Mouse (Mus musculus) olfactory bulb, adult 2 months (tissue): ENCODE results near the gene Kirrel. TPM values are rescaled to one million over a fixed set of nuclear protein-coding genes. Genes with fewer than 3 reads are reported as not detected.

ENCODE experiments used
- H3K27ac ChIP-seq: fragments of 200-500 bp; 2 replicates; pipeline ENCODE4 v1.5.1; 2012; ENCODE audit warnings: low read depth, low read length; ENCODE audit not compliant: insufficient read depth
- H3K4me1 ChIP-seq: fragments of 200-500 bp; 2 replicates; pipeline ENCODE4 v1.6.1; 2012; ENCODE audit warnings: low read length; ENCODE audit not compliant: control insufficient read depth, insufficient read depth
- H3K4me3 ChIP-seq: fragments of 200-500 bp; 2 replicates; pipeline ENCODE4 v1.5.1; 2012; ENCODE audit warnings: mild to moderate bottlenecking, low read depth, low read length, moderate library complexity; ENCODE audit not compliant: insufficient read depth
- CTCF ChIP-seq: fragments of 200-500 bp; IDR thresholded peaks from 2 replicates; pipeline ENCODE4 v1.5.1; 2012; ENCODE audit warnings: low read depth, mild to moderate bottlenecking, low read length, moderate library complexity; ENCODE audit not compliant: insufficient read depth
- POLR2A ChIP-seq: fragments of 200-500 bp; IDR thresholded peaks from 2 replicates; pipeline ENCODE4 v1.6.1; 2012; ENCODE audit warnings: mild to moderate bottlenecking, low read depth, low read length, moderate library complexity; ENCODE audit not compliant: insufficient read depth
- WGBS: fragments of 180-500 bp; shearing (Covaris S2); methylation state at CpG from one replicate; pipeline ENCODE4 v1.1.7; 2018; 5-methylcytosine and 5-hydroxymethylcytosine counted together
- polyA plus RNA-seq: library from polyadenylated mRNA; stranded (reverse); fragments of >200 nt; gene quantifications from 2 replicates; pipeline ENCODE4 v1.2.4, GENCODE M21; 2012; ENCODE audit warnings: low replicate concordance; ENCODE audit not compliant: missing spikeins, insufficient read depth, insufficient read length

The Kirrel gene
- polyA plus RNA-seq, 1 experiment: not detected

DNA sequence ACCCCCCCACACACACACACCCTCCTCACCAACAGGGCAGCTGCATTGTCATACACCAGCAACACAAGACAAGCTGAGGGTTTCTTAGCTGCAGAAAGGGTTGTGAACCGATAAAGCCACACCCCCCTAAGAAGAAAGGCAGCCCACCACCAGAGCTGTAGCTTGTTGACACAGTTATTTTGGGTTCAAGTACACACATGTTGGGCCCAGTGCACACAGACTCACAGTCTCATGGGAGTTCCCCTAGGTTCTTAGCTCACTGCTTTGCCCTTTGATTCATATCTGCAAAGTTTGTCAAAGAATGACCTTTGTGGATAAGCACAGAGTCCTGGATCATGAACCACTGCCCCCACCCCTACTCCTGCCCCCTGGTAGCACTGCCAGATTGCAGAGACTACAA, 120.6 kb downstream of the Kirrel start:
- Histone ChIP-seq H3K27ac (no peak overlapping the region), H3K4me1 (no peaks in the 10 kb centered on the region), H3K4me3 (no peak overlapping the region)
- WGBS: 74% methylated on average over 1 of the region's 1 CpGs
- TF ChIP-seq POLR2A: no peak
- TF ChIP-seq CTCF: no peak

DNA sequence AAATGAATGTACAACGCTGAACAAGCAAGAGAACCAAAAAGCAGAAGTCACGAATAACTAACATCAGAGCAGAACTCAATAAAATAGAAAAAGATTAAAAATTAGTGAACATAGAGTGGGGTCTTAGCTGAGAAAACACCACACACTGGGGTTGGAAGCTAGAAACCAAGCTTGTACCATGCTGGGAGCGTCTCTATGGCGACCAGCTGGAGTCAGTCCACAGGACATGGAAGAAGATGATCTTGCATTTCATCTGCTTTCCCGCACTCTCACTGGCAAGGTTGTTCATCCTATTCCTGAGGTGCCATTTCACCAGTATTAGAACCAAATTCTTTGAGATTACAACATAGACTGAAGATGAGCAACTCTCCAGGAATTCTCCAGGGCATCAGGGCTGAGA, 126.7 kb downstream of the Kirrel start:
- TF ChIP-seq CTCF (no peak), POLR2A (no peak)
- WGBS: 88% methylated on average over 5 of the region's 5 CpGs
- Histone ChIP-seq H3K27ac (no peak overlapping the region), H3K4me3 (no peak overlapping the region), H3K4me1 (no peaks in the 10 kb centered on the region)

DNA sequence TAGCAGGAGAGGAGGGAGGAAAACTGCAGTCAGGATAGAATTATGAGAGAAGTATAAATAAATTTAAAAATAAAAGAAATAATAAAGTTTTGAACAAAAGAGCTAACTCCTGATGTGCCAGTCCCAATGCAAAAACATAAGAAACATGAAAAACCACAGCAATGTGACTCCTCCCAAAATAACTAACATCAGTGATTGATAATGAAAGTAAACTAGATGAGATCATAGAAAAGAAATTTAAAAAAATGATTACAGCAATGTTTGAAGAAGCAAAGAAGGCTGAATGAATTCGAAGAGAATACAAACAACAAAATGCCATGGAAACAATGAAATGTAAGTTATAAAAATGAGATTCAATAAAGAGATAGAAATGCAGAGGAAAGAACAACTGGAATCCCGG, 132.8 kb downstream of the Kirrel start:
- Histone ChIP-seq H3K4me3 (no peak overlapping the region), H3K4me1 (no peaks in the 10 kb centered on the region), H3K27ac (no peak overlapping the region)
- TF ChIP-seq POLR2A: no peak
- no peak for TF ChIP-seq CTCF
- 77% methylated on average over 2 of the region's 2 CpGs for WGBS

DNA sequence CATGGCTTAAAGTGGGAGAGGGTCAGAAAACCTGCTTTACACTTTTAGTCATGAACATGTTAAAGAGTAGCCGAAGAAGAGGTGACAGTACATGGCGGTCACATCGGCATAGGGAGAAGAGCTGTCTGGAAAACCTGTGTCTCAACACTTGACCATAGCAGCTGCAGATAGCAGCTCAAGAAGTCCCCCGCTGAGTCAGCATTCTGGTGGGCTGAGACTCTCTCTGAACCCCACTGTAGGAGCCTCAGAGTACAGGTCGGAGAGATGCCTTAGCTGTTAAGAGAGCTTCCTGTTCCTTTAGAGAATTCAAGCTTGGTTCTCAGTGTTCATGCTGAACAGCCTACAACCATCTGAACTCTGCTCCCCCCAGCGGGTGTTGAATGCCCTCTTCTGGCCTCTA, 136.0 kb downstream of the Kirrel start:
- Histone ChIP-seq H3K4me3 (no peak overlapping the region), H3K4me1 (no peaks in the 10 kb centered on the region), H3K27ac (no peak overlapping the region)
- whole genome bisulfite sequencing: 87% methylated on average over 6 of the region's 6 CpGs
- TF ChIP-seq POLR2A (no peak), CTCF (no peak)

DNA sequence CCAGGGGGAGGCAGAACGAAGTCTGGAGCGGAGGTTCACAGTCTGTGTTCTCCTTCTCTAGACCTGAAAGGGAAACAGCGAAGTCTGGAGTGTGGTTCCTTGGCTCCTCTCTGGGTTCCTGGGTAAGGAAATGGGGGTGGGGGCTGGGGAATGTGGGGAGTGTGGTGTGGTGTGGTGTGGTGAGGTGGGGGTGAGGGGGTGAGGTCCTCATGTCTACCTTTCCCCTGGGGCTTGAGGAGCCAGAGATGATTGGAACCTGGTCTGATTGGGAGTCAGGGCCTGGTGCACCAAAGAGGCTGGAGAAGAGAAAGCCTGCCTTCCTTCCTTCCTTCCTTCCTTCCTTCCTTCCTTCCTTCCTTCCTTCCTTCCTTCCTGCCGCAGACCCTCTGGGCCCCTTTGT, 140.5 kb downstream of the Kirrel start:
- TF ChIP-seq POLR2A (no peak), CTCF (no peak)
- Histone ChIP-seq H3K27ac (no peak overlapping the region), H3K4me1 (no peaks in the 10 kb centered on the region), H3K4me3 (no peak overlapping the region)
- WGBS: 91% methylated on average over 4 of the region's 4 CpGs

DNA sequence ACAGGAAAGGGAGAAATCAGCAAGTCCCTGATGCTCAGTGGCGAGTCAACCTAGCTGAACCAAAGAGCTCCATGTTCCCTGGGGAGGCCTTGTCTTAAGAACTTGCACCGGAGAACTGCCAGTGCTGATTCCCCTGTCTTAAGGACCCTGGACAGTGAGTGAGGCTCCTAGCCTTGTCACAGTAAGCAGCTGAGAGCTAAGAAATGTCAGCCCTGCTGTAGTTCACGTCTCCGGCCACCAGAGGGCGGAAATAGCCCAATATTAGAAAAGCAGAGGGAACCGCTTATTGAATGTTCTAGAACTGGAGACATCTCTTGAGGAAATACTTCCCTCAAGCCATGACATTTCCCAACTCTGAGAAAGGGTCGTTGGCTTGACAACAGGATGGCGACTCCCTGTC, 141.2 kb downstream of the Kirrel start:
- no peaks in the 10 kb centered on the region for H3K4me1 ChIP-seq
- WGBS: 20% methylated on average over 8 of the region's 8 CpGs
- TF ChIP-seq POLR2A (no peak), CTCF (no peak)
- no peak overlapping the region for H3K4me3 ChIP-seq
- no peak overlapping the region for H3K27ac ChIP-seq

DNA sequence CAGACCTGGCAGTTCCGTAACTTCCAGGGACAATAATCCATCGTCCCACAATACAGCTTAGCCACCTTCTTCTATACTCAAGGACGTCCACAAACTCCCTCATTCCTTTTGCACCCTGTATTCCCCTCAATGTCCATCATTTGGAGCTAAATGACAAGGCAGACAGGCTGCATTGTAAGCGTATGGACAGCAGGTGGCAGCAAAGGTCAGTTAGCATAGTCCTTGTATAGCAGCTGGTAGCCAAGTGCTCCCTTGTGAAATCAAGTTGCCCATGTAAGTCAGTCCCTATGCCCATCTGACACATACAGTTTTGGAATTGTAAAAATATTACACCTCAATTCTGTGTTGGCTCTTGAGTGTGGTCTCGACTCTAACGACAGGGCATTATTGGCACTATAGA, 143.7 kb downstream of the Kirrel start:
- 26% methylated on average over 6 of the region's 6 CpGs for WGBS

More for the DNA sequence above, 143.7 kb downstream of the Kirrel start:
- no peak overlapping the region for H3K27ac ChIP-seq
- H3K4me3 ChIP-seq: no peak overlapping the region
- H3K4me1 ChIP-seq: no peaks in the 10 kb centered on the region
- no peak for TF ChIP-seq CTCF
- no peak for TF ChIP-seq POLR2A

Other genes starting within 250 kb of the Kirrel start
- gene Cd1d1, start 175.3 kb downstream of the Kirrel start, polyA plus RNA-seq: not detected in 2 replicates
- not detected in 2 replicates for gene Fcrls, start 89.0 kb upstream of the Kirrel start, polyA plus RNA-seq
- gene Cd5l, start 183.1 kb upstream of the Kirrel start, polyA plus RNA-seq: not detected in 2 replicates
- gene Fcrl1, start 201.6 kb upstream of the Kirrel start, polyA plus RNA-seq: not detected in 2 replicates